8 mouse cellular contexts compared by ENCODE assay signal in genomic region chr4:44511682-44512081, GRCm38 (mm10).
DNase-seq lines count a peak whose midpoint lies in the region; ATAC-seq and TF ChIP-seq lines count a peak whose summit lies in the region.

No protein-coding gene starts in this region.

- H3K27ac ChIP-seq in stomach, postnatal 0 days (replicated peaks) = no peak overlapping the region

- H3K4me3 ChIP-seq in stomach, postnatal 0 days (ENCODE audit: low read depth, low read length) = no peak overlapping the region

- no peak overlapping the region for H3K4me2 ChIP-seq in stomach, postnatal 0 days (replicated peaks; ENCODE audit: low read depth)

- TF ChIP-seq CTCF in stomach, postnatal 0 days (IDR thresholded peaks at IDR 0.05; ENCODE audit: low read depth) = no peak

- H3K9ac ChIP-seq in stomach, postnatal 0 days (ENCODE audit: low read length) = no peak overlapping the region

- TF ChIP-seq EP300 in stomach, postnatal 0 days (optimal IDR thresholded peaks at IDR 0.05) = no peak

- H3K4me1 ChIP-seq in stomach, postnatal 0 days (replicated peaks; ENCODE audit: control insufficient read depth, insufficient read depth) = no peaks in the 10 kb centered on the region

- DNase-seq in heart, postnatal 14 days = peak; percentile 54 to 61
- DNase-seq in heart, postnatal 25 days (ENCODE audit: low spot score) = no peak
- peak; percentile 43 for DNase-seq in urinary bladder, postnatal 14 days (ENCODE audit: low spot score)
- no peak for DNase-seq in urinary bladder, postnatal 36 days (ENCODE audit: low spot score in 2 of 2)
- DNase-seq in hindlimb bud, embryonic 11.5 days (ENCODE audit: extremely low spot score, low read depth, low spot score) = peak; percentile 80
- peak; percentile 64 for DNase-seq in stomach, postnatal 0 days (ENCODE audit: low spot score)
- no peak for DNase-seq in right cerebral cortex, postnatal 25 days
- DNase-seq in heart, adult 11 months = no peak

- H3K9me3 ChIP-seq in stomach, postnatal 0 days (ENCODE audit: control insufficient read depth, low read length) = no peaks in the 10 kb centered on the region

- H3K36me3 ChIP-seq in stomach, postnatal 0 days (ENCODE audit: control insufficient read depth, insufficient read depth, low read length) = no peaks in the 10 kb centered on the region

- intact Hi-C loops in heart, postnatal 14 days (cut with DNase I) = no loop called here
- intact Hi-C loops in heart, postnatal 25 days (cut with DNase I) = no loop called here

- no peaks in the 10 kb centered on the region for H3K27me3 ChIP-seq in stomach, postnatal 0 days (ENCODE audit: control insufficient read depth, insufficient read depth, low read length)

- 5% methylated on average over 7 of the region's 7 CpGs for WGBS in stomach, postnatal 0 days

- ATAC-seq in stomach, postnatal 0 days (ENCODE audit: low FRiP score, low TSS enrichment) = no peak

Comparison
In these comparisons a context has a peak if more than half of its experiments do, and no peak if none do; other contexts are left out.
1. DNase-seq: peak in heart, postnatal 14 days (2 of 2), urinary bladder, postnatal 14 days (single experiment), hindlimb bud, embryonic 11.5 days (single experiment) and stomach, postnatal 0 days (single experiment); none in heart, postnatal 25 days (single experiment), urinary bladder, postnatal 36 days (0 of 2), right cerebral cortex, postnatal 25 days (single experiment) and heart, adult 11 months (single experiment).